Mouse (Mus musculus) bone marrow macrophage, adult 2 months (primary cell): ENCODE data around the gene Fgf9.

Experiments
- CTCF ChIP-seq: IDR thresholded peaks from 2 replicates; pipeline ENCODE4 v1.5.1; 2012; ENCODE audit warnings: low read depth, mild to moderate bottlenecking, low read length, moderate library complexity
- POLR2A ChIP-seq: IDR thresholded peaks from 2 replicates; pipeline ENCODE4 v1.6.1; 2012; ENCODE audit warnings: mild to moderate bottlenecking, low read depth, low read length, borderline replicate concordance

- TF ChIP-seq CTCF (no peak), POLR2A (no peak)
Measured at GRCm38 (mm10) chr14:58105596-58105995, 35.2 kb downstream of the Fgf9 start.
